Mouse (Mus musculus): Measurements from ENCODE around the gene Olfr275. TPM values are rescaled to one million over a fixed set of nuclear protein-coding genes. Genes with fewer than 3 reads are reported as not detected.

Gene Olfr275
- polyA plus RNA-seq (2012; rRNA removed): not detected in 2 replicates

DNA sequence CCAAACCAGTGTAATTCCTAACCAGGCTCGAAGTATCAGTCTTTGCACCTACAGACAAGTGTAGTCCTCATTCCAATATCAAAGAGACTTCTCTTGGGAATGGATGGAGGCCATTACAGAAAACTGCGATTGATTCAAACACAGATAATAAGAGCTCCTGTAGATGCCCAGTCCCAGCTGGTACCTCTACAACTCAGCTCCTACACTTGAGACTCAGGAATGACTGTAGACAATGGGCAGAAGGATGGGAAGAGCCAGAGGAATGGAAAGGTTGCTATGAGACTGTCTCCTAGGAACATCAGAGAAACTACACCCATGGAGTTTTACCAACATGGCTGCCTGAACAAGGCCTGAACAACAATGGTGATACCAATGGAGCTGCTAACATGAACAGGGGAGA, at the start of gene Olfr275:
Olfr275 (plus strand) TSS at position 301 of the 400 bp plus-strand sequence.

DNA sequence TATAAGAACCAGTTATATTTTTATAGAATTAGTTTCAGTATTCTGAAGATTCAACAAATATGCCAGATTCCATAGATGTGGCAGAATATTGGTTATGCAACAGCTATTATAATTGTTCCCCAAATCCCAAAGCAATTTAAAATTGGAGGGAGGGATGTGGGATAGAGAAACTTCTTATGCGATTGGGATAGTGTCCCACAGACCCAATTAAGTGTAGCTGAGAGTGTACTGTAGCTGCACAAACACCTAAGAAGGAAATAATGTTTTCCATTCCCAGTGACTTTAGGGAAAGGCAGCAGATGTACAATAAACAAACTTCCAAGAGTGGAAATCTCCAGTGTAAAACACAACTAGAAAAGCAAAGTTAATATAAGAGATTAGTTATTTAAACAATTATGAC, 44.7 kb downstream of the Olfr275 start, which contains the start of gene Olfr273:
Olfr273 (minus strand) TSS at position 101 of the 400 bp plus-strand sequence.

Other genes starting within 250 kb of the Olfr275 start
- not detected in 2 replicates for gene Toporsl, start 218.3 kb upstream of the Olfr275 start, polyA plus RNA-seq (2012; rRNA removed)
- gene Olfr273, start 44.6 kb downstream of the Olfr275 start, polyA plus RNA-seq (2012; rRNA removed): not detected in 2 replicates
- not detected in 2 replicates for gene Olfr272, start 104.6 kb downstream of the Olfr275 start, polyA plus RNA-seq (2012; rRNA removed)
- not detected in 2 replicates for gene Olfr270, start 149.9 kb downstream of the Olfr275 start, polyA plus RNA-seq (2012; rRNA removed)
- gene Nipsnap3a, start 174.7 kb downstream of the Olfr275 start, polyA plus RNA-seq (2012; rRNA removed): not detected in 2 replicates
- gene Nipsnap3b, start 197.3 kb downstream of the Olfr275 start, polyA plus RNA-seq (2012; rRNA removed): 26.2 and 46.7 TPM in 2 replicates

Measured in central nervous system, embryonic 11.5 days (tissue).